Mouse (Mus musculus) CD4-positive, CD25-positive, alpha-beta regulatory T cell, adult 2 months (primary cell): ENCODE measurements at regions not wholly inside any gene's neighbourhood (a gene's known extent, or its start where the extent isn't known, plus 50 kb on each side); places are given as distances from the start of the nearest gene placed in this dataset.
"Not testable (repeated sequence)": the region's sequence is repeated elsewhere in the genome, so short reads cannot be mapped to it uniquely, and the experiment has no call there.

Source experiments
- DNase-seq: peaks from one replicate; pipeline ENCODE4 v3.0.0-alpha.2; 2012; ENCODE audit warnings: low read depth, low spot score

DNA sequence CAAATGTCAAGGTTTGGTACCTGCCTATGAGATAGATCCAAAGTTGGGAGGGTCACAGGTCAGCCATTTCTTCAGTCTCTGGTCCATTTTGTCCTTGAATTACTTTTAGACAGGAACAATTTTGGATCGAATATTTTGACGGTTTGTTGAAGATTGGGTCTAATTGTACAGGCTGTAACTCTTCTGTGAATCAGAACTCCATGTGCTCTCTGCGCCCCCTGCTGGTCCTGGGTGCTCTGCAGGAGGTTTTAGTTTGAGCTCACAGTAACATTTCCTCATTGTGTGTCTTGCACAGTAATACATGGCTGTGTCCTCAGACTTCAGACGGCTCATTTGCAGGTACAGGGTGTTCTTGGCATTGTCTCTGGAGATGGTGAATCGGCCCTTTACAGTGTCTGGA lies 158.1 kb downstream of the Adam6a start:
- not testable (repeated sequence) for DNase-seq

DNA sequence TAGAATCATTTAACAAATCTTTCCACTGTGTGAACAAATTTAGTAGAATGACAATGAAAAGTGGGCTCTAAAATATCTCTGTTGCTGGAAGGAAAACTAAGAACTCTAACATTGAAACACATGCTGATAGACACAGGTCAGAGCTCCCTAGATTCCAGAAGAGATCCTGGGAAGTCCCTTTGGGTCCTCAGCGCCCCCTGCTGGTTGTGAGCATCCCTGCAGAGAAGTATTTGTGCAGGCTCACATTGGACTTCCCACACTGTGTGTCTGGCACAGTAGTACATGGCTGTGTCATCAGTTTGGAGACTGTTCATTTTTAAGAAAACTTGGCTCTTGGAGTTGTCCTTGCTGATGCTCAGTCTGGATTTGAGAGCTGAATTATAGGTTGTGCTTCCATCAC lies 172.7 kb downstream of the Adam6a start:
- peak; percentile 48 for DNase-seq

DNA sequence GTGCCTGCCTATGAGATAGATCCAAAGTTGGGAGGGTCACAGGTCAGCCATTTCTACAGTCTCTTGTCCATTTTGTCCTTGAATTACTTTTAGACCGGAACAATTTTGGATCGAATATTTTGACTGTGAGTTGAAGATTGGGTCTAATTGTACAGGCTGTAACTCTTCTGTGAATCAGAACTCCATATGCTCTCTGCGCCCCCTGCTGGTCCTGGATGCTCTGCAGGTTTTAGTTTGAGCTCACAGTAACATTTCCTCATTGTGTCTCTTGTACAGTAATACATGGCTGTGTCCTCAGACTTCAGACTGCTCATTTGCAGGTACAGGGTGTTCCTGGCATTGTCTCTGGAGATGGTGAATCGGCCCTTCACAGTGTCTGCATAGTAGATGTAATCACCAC lies 192.1 kb downstream of the Adam6a start:
- DNase-seq = peak; percentile 50

DNA sequence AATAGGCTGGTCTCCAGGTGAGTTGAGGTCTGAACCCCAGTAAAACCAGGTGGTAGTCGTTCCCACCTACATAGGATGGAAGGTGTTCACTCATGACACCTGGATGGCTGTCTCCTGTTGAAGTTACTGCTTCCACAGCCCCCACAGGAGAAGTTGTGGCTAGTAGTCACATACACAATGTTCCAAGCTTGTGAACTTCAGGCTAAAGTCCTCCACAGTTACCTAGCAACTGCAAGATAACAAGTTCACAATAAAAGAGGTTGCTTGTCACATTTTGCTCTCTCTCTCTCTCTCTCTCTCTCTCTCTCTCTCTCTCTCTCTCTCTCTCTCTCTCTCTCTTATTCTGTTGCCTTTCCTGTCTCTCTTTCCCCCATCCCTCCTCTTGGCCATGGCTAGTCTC lies 202.6 kb downstream of the Adam6a start:
- no peak for DNase-seq

DNA sequence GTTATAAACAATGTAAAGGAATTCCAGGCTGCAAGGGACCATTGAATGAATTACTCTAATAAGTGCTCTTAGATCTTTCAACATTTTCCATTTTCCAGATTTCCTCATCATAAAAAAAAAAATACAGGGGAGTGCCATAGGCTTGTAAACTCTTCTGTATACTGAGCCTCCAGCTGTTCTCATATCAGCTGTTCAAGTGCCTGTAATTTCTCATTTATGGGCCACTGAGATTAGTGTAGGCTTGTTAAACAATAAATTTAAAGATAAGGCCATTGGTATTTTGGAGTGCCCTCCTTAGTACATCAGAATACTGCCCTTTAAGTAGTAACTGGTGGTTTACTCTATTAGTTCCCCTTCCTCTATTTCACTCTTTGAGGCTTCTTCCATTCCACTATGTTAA lies 204.3 kb downstream of the Adam6a start:
- no peak for DNase-seq

DNA sequence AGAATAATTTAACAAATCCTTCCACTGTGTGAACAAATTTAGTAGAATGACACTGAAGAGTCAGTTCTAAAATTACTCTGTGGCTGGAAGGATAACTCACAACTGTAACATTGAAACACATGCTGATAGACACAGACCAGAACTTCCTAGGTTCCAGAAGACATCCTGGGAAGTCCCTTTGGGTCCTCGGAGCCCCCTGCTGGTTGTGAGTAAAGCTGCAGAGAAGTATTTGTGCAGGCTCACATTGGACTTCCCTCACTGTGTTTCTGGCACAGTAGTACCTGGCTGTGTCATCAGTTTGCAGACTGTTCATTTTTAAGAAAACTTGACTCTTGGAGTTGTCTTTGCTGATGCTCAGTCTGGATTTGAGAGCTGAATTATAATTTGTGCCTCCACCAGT lies 225.9 kb downstream of the Adam6a start:
- DNase-seq = peak; percentile 29

DNA sequence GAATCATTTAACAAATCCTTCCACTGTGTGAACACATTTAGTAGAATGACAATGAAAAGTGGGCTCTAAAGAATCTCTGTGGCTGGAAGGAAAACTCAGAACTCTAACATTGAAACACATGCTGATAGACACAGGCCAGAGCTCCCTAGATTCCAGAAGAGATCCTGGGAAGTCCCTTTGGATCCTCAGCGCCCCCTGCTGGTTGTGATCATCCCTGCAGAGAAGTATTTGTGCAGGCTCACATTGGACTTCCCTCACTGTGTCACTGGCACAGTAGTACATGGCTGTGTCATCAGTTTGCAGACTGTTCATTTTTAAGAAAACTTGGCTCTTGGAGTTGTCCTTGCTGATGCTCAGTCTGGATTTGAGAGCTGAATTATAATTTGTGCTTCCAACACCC lies 252.2 kb downstream of the Adam6a start:
- DNase-seq = peak; percentile 35

DNA sequence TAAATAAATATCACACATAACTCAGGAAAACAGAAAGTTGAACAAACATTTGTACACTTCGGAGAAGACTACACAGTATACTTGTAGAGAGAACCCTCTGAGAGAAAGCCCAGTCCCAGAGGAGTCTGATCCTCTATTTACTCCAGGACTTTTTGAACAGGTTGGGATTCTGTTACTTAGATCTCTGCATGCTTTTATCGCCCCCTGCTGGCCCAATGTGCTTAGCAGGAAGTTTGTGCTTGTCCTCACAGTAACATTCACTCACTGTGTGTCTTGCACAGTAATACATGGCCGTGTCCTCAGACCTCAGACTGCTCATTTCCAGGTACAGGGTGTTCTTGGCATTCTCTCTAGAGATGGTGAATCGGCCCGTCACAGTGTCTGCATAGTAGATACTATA lies 282.7 kb downstream of the Adam6a start:
- DNase-seq = peak; percentile 42

DNA sequence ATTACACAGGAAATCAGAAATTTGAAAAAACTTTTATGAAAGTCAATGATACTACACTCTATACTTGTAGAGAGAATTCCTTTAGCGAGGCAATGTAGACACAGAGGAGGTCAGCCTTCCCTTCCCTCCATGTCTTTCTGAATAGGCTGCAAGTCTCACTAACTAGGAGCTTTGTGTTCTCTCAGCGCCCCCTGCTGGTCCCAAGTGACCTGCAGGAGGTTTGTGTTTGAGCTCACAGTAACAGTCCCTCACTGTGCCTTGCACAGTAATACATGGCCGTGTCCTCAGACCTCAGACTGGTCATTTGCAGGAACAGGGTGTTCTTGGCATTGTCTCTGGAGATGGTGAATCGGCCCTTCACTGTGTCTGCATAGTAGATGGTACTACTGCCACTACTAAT lies 315.2 kb downstream of the Adam6a start:
- DNase-seq = peak; percentile 58

DNA sequence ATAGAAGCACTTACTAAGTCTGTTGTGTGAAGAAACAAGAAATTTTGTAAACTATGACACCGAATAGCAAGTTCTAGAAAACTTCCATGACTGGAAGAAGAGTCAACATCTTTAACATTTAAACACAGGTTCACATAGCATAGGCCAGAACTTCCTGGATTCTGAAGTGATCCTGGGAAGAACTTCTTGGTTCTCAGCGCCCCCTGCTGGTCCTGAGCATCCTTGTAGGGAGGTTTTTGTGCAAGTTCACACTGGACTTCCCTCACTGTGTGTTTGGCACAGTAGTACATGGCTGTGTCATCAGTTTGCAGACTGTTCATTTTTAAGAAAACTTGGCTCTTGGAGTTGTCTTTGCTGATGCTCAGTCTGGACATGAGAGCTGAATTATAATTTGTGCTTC lies 335.1 kb downstream of the Adam6a start:
- peak; percentile 41 for DNase-seq

DNA sequence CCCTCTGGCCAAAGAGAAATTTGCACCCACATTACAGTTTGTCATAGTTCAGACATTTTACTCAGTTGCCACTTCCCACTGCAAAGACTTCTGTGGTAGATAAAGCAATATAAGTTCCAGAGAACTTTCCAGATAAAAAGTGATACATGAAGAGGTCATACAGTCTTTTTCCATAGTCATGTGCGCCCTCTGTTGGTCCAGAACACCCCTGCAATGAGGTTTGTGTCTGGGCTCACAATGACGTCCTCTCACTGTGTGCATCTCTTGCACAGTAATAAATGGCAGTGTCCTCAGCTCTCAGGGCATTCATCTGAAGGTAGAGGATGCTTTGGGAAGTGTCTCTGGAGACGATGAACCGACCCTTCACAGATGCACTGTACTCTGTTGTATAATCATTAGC lies 352.4 kb downstream of the Adam6a start:
- peak; percentile 20 for DNase-seq

DNA sequence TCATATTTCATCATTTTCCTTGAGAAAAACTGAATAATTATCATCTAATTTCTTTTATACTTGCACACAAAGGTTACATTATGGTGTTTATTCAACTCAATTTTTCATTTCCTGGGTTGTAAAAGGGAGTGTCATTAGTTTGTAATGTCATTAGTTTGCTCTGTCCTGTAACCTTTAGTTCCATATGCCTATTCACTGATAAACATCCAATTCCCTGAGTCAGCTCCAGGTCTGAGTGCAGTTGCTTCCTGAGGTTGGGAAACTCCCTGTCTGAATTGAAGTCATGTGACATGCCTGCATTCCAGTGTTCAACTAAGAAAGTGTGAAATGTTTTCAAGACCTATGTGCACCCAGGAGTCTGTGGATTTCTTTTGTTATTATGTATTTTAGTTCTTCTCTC lies 362.8 kb downstream of the Adam6a start:
- DNase-seq = no peak

DNA sequence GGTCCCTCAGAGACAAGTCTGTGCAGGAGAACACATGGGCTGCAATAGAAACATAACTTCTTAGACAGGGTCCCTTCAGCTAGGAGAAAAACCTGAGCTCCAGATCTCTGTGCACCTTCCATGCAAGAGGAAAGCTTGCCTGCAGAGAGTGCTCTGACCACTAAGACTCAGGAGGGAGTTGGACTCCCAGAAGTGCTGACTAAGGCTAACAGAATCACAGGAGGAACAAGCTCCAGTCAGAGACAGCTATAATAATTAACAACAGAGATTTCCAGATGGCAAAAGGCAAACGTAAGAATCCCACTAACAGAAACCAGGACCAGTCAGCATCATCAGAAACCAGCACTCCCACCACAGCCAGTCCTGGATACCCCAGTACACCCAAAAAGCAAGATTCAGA lies 364.0 kb downstream of the Adam6a start:
- no peak for DNase-seq

DNA sequence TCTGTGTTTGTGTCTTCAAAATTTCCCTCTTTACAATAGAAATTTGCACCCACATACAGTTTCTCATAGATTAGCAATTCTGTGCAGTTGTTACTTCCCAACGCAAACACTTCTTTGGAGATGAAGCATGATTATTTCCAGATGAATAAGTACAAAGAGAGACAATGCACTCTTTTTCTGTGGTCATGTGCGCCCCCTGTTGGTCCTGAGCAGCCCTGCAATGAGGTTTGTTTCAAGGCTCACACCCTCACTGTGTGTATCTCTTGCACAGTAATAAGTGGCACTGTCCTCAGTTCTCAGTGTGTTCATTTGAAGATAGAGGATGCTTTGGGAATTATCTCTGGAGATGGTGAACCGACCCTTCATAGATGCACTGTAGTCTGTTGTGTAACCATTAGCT lies 368.1 kb downstream of the Adam6a start:
- peak; percentile 31 for DNase-seq

DNA sequence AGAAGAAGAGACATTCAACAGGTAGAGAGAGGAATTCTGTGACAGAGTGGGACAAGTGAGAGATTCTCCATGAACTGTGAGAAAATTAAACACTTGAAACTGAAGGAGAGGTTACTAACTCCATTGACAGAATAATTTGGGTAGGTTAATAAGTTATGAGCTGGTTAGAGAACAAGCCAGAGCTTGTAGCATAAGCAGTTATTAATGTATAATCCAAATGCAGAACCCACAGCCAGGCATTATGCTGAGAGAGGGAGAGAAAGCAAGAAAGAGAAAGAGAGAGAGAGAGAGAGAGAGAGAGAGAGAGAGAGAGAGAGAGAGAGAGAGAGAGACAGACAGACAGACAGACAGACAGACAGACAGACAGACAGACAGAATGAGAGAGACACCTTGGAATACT lies 397.0 kb downstream of the Adam6a start:
- no peak for DNase-seq

DNA sequence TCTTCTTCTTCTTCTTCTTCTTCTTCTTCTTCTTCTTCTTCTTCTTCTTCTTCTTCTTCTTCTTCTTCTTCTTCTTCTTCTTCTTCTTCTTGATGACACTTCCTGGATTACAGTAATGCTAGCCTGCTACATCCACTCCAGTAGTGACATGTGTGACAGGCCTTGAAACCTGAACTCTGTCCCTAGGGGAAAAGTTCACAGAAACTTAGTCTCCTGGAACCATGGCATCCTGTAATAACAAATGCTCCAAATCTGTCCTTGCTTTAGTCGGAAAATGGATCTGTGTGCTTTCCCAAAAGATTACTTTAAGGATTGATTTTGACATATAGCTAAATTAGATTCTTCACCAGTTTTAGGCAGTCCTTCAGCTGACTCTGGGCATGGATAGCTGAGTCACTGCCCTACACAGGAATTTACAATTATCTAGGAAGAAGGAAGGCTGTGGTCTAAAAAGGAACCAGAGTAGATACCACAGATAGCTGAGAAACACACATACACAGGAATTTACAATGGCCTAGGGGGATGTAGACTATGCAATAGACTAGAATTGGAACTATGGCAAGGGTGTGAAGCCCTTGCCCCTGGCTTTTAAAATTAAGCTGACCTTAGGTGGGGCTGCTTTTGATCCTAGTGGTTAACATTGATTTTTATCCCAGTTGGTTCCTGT lies 400.1 kb downstream of the Adam6a start:
- DNase-seq = not testable (repeated sequence)

DNA sequence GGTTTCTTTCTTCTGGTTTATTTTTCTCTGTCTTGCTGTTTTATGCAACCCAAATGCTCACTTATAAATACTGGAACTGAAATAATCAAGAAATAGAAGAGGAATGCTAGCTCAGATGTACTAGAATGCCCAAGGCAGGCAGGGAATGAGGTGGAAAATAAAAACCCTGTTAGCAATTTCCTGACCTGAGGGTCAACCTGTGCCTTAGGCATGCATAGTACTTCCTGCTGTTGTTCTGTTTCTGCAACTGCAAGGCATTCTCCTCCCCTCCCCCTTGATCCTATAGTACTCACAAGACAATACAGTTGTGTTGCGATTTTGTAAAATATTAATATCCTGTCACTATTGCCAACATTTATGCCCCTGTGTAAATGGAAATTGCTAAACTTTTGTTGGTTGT lies 402.1 kb downstream of the Adam6a start:
- not testable (repeated sequence) for DNase-seq

DNA sequence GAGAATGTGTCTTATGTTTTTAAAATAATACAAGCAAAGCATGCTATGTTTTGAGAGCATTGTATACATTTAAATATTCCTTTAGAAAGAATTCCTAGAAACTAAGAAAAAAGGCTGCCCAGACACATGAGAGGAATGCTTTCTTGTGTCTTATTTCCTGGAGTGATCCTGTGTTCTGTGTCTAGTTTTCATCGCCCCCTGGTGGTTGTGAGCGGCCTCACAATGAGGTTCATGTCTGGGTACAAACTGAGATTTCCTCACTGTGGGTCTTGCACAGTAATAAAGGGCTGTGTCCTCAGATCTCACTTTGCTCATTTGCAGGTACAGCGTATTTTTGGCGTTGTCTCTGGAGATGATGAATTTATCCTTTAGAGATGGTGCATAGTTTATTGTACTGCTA lies 404.3 kb downstream of the Adam6a start:
- DNase-seq = peak; percentile 56

DNA sequence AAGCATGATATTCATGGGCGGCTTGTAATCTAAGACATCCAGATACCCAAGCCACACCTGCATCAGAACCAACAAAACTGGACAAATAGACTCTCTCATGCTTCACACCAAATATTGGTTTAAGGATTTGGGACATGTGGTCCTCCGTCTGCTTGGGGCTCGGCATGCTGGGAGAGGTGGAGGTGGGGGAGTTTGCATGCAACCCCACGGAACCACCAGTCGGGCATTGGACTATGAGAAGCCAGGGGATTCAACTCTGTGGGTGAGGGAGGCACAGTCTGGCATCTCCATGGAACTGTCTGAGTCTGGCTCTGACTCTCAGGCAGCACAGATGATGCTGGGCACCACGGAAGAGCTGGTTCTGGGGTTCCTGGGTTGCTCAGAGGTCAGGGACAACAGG lies 430.6 kb downstream of the Adam6a start:
- no peak for DNase-seq

DNA sequence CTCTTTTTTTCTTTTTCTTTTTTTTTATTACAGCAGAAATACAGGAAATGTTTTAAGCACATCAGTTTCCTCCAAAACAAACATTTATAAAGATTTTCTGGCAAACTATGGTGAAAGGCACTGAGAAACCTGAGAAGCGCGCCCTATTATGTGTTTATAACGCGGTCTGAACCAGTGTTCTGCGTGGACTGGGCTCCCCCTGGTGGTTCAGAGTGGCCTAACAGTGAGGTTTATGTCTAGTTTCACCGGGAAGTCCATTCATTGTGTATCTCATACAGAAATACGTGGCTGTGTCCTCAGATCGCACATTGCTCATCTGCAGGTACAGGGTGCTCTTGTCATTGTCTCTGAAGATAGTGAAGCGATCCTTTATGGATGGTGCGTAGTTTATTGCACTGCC lies 437.9 kb downstream of the Adam6a start:
- peak; percentile 75 for DNase-seq

DNA sequence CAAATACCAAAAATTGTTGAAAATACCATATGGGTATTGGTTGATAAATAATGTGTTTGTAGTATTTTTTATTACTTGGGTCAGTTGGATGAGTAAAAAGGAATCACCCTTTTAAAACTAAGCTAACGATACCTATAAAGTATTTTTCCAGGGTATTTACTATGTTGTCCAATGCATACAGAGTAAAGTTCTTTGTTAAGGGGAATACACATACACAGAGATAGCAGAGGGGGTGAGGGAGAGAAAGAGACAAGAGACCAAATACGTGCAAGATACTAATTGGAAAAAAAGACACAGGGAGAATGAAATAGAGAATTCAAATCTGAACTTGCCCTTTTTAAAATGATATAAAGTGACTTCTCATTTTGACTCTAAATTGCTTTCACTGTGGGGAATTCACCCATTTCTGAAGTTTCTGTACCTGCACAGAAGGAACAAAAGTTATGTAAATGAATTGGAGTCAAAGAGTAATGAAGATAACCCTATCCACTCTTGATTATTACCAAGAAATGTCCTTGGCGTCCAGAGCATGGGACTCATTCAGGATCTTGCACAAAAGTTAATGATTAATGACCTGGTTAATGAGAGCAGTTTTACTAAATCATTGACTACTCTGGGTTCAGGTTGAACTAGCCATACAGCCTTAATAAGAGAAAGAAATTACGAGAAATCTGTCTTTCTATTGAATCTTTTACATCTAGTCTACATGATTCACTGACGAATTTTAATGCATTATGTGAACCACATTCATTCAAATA lies 443.7 kb downstream of the Adam6a start:
- no peak for DNase-seq

DNA sequence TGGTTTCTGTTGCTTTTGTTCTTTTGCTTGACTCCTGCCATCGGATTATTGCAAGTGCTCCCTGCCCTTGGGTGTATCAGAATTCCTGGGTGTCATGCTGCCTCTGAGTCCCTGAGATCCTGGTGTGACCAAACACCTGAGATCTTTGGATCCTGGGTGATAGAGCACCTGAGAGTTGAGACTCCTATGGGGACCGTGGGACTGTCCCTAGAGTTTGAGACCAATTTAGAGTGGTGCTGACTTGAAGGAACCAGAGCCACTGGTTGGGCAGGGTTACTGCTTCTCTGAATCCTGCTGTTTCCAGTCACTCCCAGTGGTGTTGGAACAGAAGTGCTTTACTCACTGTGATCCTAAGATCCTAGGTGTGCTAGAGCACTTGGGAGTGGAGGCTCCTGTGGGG lies 448.7 kb downstream of the Adam6a start:
- DNase-seq = no peak

DNA sequence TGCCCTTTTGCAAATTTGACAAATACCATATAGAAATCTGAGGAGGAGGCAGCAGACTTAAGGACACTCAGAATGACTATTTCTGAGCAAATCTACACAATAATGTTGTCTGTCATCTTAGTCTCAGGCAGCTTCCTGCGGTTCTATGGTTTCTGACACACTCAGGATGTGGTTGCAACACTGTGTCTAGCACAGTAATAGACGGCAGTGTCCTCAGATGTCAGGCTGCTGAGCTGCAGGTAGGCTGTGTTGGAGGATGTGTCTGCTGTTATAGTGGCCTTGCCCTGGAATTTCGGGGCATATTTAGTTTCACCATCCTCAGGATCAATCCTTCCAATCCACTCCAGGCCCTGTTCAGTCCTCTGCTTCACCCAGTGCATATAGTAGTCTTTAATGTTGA lies 450.6 kb downstream of the Adam6a start:
- DNase-seq = peak; percentile 62
